15 mouse cellular contexts compared by ENCODE assay signal in genomic region chr14:115339084-115339483, GRCm38 (mm10).
A peak's percentile ranks its signal among the peaks of the same experiment; 100 is the strongest.
DNase-seq lines count a peak whose midpoint lies in the region; ATAC-seq and TF ChIP-seq lines count a peak whose summit lies in the region.
"Had no signal": no experiment of that assay in that cellular context is flagged by ENCODE, and none has a peak within 500 bp of the region (broad histone marks: within the 10 kb centered on the region; RNA-seq: fewer than 3 reads in every experiment).

No protein-coding gene starts in this region.

- CTCF ChIA-PET in Patski (lab: Charles Lee), result no interaction called here

- ATAC-seq in heart, postnatal 0 days (ENCODE audit: insufficient read depth, low read depth), result no peak
- ATAC-seq in liver, postnatal 0 days, result no peak
- no peak for ATAC-seq in liver, embryonic 12.5 days
- no peak for ATAC-seq in Patski
- no peak for ATAC-seq in stomach, postnatal 0 days (ENCODE audit: low FRiP score, low TSS enrichment)

- in situ Hi-C loops in Patski (cut with MboI; ENCODE audit: low pct_unique_long_range_greater_than_20kb), result no loop called here

- H3K36me3 ChIP-seq in heart, postnatal 0 days (replicated peaks; ENCODE audit: control insufficient read depth, insufficient read depth, low read length), result no peaks in the 10 kb centered on the region
- H3K36me3 ChIP-seq in heart, embryonic 10.5 days, result no peaks in the 10 kb centered on the region
- no peaks in the 10 kb centered on the region for H3K36me3 ChIP-seq in liver, postnatal 0 days (replicated peaks; ENCODE audit: insufficient read depth, low read length)
- H3K36me3 ChIP-seq in liver, embryonic 12.5 days, result no peaks in the 10 kb centered on the region
- H3K36me3 ChIP-seq in stomach, postnatal 0 days (ENCODE audit: control insufficient read depth, insufficient read depth, low read length), result no peaks in the 10 kb centered on the region
- H3K36me3 ChIP-seq: embryonic facial prominence, embryonic 13.5 days; forebrain, embryonic 10.5 days; hindbrain, embryonic 13.5 days had no signal

- H3K4me1 ChIP-seq in heart, postnatal 0 days (ENCODE audit: control insufficient read depth, insufficient read depth), result no peaks in the 10 kb centered on the region
- no peaks in the 10 kb centered on the region for H3K4me1 ChIP-seq in heart, embryonic 10.5 days
- no peaks in the 10 kb centered on the region for H3K4me1 ChIP-seq in liver, postnatal 0 days (ENCODE audit: insufficient read depth)
- no peaks in the 10 kb centered on the region for H3K4me1 ChIP-seq in liver, embryonic 12.5 days
- H3K4me1 ChIP-seq in stomach, postnatal 0 days (replicated peaks; ENCODE audit: control insufficient read depth, insufficient read depth), result no peaks in the 10 kb centered on the region
- H3K4me1 ChIP-seq: embryonic facial prominence, embryonic 13.5 days; forebrain, embryonic 10.5 days; hindbrain, embryonic 13.5 days had no signal

- H3K9ac ChIP-seq in heart, postnatal 0 days (replicated peaks; ENCODE audit: low read depth, low read length), result no peak overlapping the region
- H3K9ac ChIP-seq in liver, postnatal 0 days (replicated peaks), result no peak overlapping the region
- H3K9ac ChIP-seq in liver, embryonic 12.5 days, result no peak overlapping the region
- no peak overlapping the region for H3K9ac ChIP-seq in stomach, postnatal 0 days (ENCODE audit: low read length)
- H3K9ac ChIP-seq: embryonic facial prominence, embryonic 13.5 days; hindbrain, embryonic 13.5 days had no signal

- 0 out of 2 replicates have a peak, but pooled peaks have one; percentile 9 for TF ChIP-seq CTCF in heart, postnatal 0 days (IDR thresholded peaks at IDR 0.05; ENCODE audit: low read depth)
- peak; percentile 40 for TF ChIP-seq CTCF in liver, postnatal 0 days (IDR thresholded peaks at IDR 0.05; ENCODE audit: low read depth)
- peak; percentile 32 for TF ChIP-seq CTCF in Patski (IDR thresholded peaks at IDR 0.05)
- peak; percentile 16; the same call in 1 of the 2 replicates for TF ChIP-seq CTCF in stomach, postnatal 0 days (IDR thresholded peaks at IDR 0.05; ENCODE audit: low read depth)

- no peak for TF ChIP-seq EP300 in heart, postnatal 0 days (IDR thresholded peaks at IDR 0.05; ENCODE audit: low read depth)
- no peak for TF ChIP-seq EP300 in liver, postnatal 0 days (IDR thresholded peaks at IDR 0.05; ENCODE audit: low read depth)
- TF ChIP-seq EP300 in stomach, postnatal 0 days (optimal IDR thresholded peaks at IDR 0.05), result no peak

- POLR2A ChIA-PET in Patski (lab: Charles Lee), result no interaction called here

- H3K4me3 ChIP-seq in heart, postnatal 0 days (ENCODE audit: low read depth, low read length), result no peak overlapping the region
- no peak overlapping the region for H3K4me3 ChIP-seq in heart, embryonic 10.5 days
- H3K4me3 ChIP-seq in liver, postnatal 0 days (ENCODE audit: low read depth, low read length), result no peak overlapping the region
- no peak overlapping the region for H3K4me3 ChIP-seq in liver, embryonic 12.5 days
- no peak overlapping the region for H3K4me3 ChIP-seq in stomach, postnatal 0 days (ENCODE audit: low read depth, low read length)
- H3K4me3 ChIP-seq: embryonic facial prominence, embryonic 13.5 days; forebrain, embryonic 10.5 days; hindbrain, embryonic 13.5 days had no signal

- DNase-seq in heart, postnatal 0 days (ENCODE audit: low spot score), result no peak
- no peak for DNase-seq in heart, embryonic 10.5 days (ENCODE audit: low spot score)
- DNase-seq in liver, postnatal 0 days, result no peak
- no peak for DNase-seq in Patski (ENCODE audit: low read depth, low spot score)
- DNase-seq in stomach, postnatal 0 days (ENCODE audit: low spot score), result no peak
- no peak for DNase-seq in cerebellum, postnatal 25 days
- DNase-seq in frontal cortex, postnatal 10 days (ENCODE audit: low spot score in 2 of 2), result no peak
- DNase-seq: cerebellum, adult 2 months; layer of hippocampus, adult 9-11 months; left cerebral cortex, postnatal 4 days; lung, adult 2 months had no signal

- H3K9me3 ChIP-seq in heart, postnatal 0 days (replicated peaks; ENCODE audit: control insufficient read depth, low read length), result no peaks in the 10 kb centered on the region
- no peaks in the 10 kb centered on the region for H3K9me3 ChIP-seq in heart, embryonic 10.5 days
- no peaks in the 10 kb centered on the region for H3K9me3 ChIP-seq in liver, postnatal 0 days (ENCODE audit: low read length)
- no peaks in the 10 kb centered on the region for H3K9me3 ChIP-seq in liver, embryonic 12.5 days (replicated peaks)
- H3K9me3 ChIP-seq in stomach, postnatal 0 days (ENCODE audit: control insufficient read depth, low read length), result no peaks in the 10 kb centered on the region
- H3K9me3 ChIP-seq: embryonic facial prominence, embryonic 13.5 days; forebrain, embryonic 10.5 days; hindbrain, embryonic 13.5 days had no signal

- WGBS in heart, postnatal 0 days, result 79% methylated on average over 3 of the region's 3 CpGs
- WGBS in heart, embryonic 10.5 days, result 73% methylated on average over 3 of the region's 3 CpGs
- WGBS in liver, postnatal 0 days (ENCODE audit: insufficient replicate concordance), result 63% methylated on average over 3 of the region's 3 CpGs
- 60% methylated on average over 3 of the region's 3 CpGs for WGBS in liver, embryonic 12.5 days (ENCODE audit: insufficient replicate concordance)
- WGBS in stomach, postnatal 0 days, result 78% methylated on average over 3 of the region's 3 CpGs

- no peak overlapping the region for H3K27ac ChIP-seq in heart, postnatal 0 days (ENCODE audit: low read depth)
- H3K27ac ChIP-seq in heart, embryonic 10.5 days, result no peak overlapping the region
- no peak overlapping the region for H3K27ac ChIP-seq in liver, postnatal 0 days (ENCODE audit: low read depth)
- no peak overlapping the region for H3K27ac ChIP-seq in liver, embryonic 12.5 days
- no peak overlapping the region for H3K27ac ChIP-seq in stomach, postnatal 0 days (replicated peaks)
- H3K27ac ChIP-seq: embryonic facial prominence, embryonic 13.5 days; forebrain, embryonic 10.5 days; hindbrain, embryonic 13.5 days had no signal

- H3K27me3 ChIP-seq in heart, postnatal 0 days (ENCODE audit: control insufficient read depth, insufficient read depth, low read length), result no peaks in the 10 kb centered on the region
- H3K27me3 ChIP-seq in heart, embryonic 10.5 days (ENCODE audit: insufficient read depth, poor library complexity, severe bottlenecking), result no peaks in the 10 kb centered on the region
- no peaks in the 10 kb centered on the region for H3K27me3 ChIP-seq in liver, postnatal 0 days (ENCODE audit: insufficient read depth, low read length)
- H3K27me3 ChIP-seq in liver, embryonic 12.5 days (replicated peaks), result no peaks in the 10 kb centered on the region
- no peaks in the 10 kb centered on the region for H3K27me3 ChIP-seq in Patski
- H3K27me3 ChIP-seq in stomach, postnatal 0 days (ENCODE audit: control insufficient read depth, insufficient read depth, low read length), result no peaks in the 10 kb centered on the region
- H3K27me3 ChIP-seq: embryonic facial prominence, embryonic 13.5 days; hindbrain, embryonic 13.5 days had no signal

- H3K4me2 ChIP-seq in heart, postnatal 0 days (ENCODE audit: low read depth, low read length), result no peak overlapping the region
- H3K4me2 ChIP-seq in liver, postnatal 0 days (ENCODE audit: low read depth, low read length), result no peak overlapping the region
- H3K4me2 ChIP-seq in liver, embryonic 12.5 days, result no peak overlapping the region
- no peak overlapping the region for H3K4me2 ChIP-seq in stomach, postnatal 0 days (replicated peaks; ENCODE audit: low read depth)
- H3K4me2 ChIP-seq: embryonic facial prominence, embryonic 13.5 days; hindbrain, embryonic 13.5 days had no signal
